In genomic region chrX:99819936-99820789, GRCm38 (mm10) we compare ENCODE assay signal across 9 mouse cellular contexts. TPM values are rescaled to one million over a fixed set of nuclear protein-coding genes. Genes with fewer than 3 reads are reported as not detected.
DNase-seq lines count a peak whose midpoint lies in the region; ATAC-seq and TF ChIP-seq lines count a peak whose summit lies in the region.
"Had no signal": no experiment of that assay in that cellular context is flagged by ENCODE, and none has a peak within 500 bp of the region (broad histone marks: within the 10 kb centered on the region; RNA-seq: fewer than 3 reads in every experiment).

No protein-coding gene starts in this region.

- no peaks in the 10 kb centered on the region for H3K9me3 ChIP-seq in hindbrain, embryonic 15.5 days
- no peaks in the 10 kb centered on the region for H3K9me3 ChIP-seq in midbrain, embryonic 12.5 days

- H3K4me2 ChIP-seq in hindbrain, embryonic 15.5 days = peak overlapping the region; percentile 64
- peak overlapping the region; percentile 63 for H3K4me2 ChIP-seq in midbrain, embryonic 12.5 days (replicated peaks)

- H3K4me1 ChIP-seq in testis, adult 2 months (ENCODE audit: control insufficient read depth, insufficient read depth, low read length) = peaks cover 5% of the 10 kb centered on the region
- H3K4me1 ChIP-seq in hindbrain, embryonic 15.5 days (replicated peaks) = peaks cover 9% of the 10 kb centered on the region; the same call in 1 of the 2 replicates
- peaks cover 3% of the 10 kb centered on the region; the same call in 1 of the 2 replicates for H3K4me1 ChIP-seq in midbrain, embryonic 12.5 days

- no peaks in the 10 kb centered on the region for H3K27me3 ChIP-seq in testis, adult 2 months (ENCODE audit: control insufficient read depth, insufficient read depth, low read length)
- no peaks in the 10 kb centered on the region for H3K27me3 ChIP-seq in hindbrain, embryonic 15.5 days
- H3K27me3 ChIP-seq in midbrain, embryonic 12.5 days = peaks cover 55% of the 10 kb centered on the region

- WGBS in hindbrain, embryonic 15.5 days = 19% methylated on average over 34 of the region's 105 CpGs
- 29% methylated on average over 38 of the region's 105 CpGs for WGBS in midbrain, embryonic 12.5 days

- peak overlapping the region; percentile 55 for H3K9ac ChIP-seq in hindbrain, embryonic 15.5 days
- peak overlapping the region; percentile 65 for H3K9ac ChIP-seq in midbrain, embryonic 12.5 days (replicated peaks)

- peak overlapping the region; percentile 79 for H3K4me3 ChIP-seq in testis, adult 2 months (ENCODE audit: control insufficient read depth, low read depth, low read length)
- H3K4me3 ChIP-seq in hindbrain, embryonic 15.5 days = peak overlapping the region; percentile 64
- peak overlapping the region; percentile 67 for H3K4me3 ChIP-seq in midbrain, embryonic 12.5 days
- H3K4me3 ChIP-seq: myocyte had no signal

- no peaks in the 10 kb centered on the region for H3K36me3 ChIP-seq in testis, adult 2 months (ENCODE audit: control insufficient read depth, insufficient read depth, low read length)
- no peaks in the 10 kb centered on the region for H3K36me3 ChIP-seq in hindbrain, embryonic 15.5 days
- H3K36me3 ChIP-seq in midbrain, embryonic 12.5 days = no peaks in the 10 kb centered on the region

- peak; percentile 36; the same call in 1 of the 2 replicates for ATAC-seq in common myeloid progenitor, adult 5-6 weeks (replicated peaks; ENCODE audit: low read depth, poor library complexity, severe bottlenecking)
- ATAC-seq in hindbrain, embryonic 15.5 days (ENCODE audit: low FRiP score, low read depth) = peak; percentile 89
- peak; percentile 79 for ATAC-seq in midbrain, embryonic 12.5 days (ENCODE audit: low FRiP score, low read depth)

- H3K27ac ChIP-seq in testis, adult 2 months (ENCODE audit: control insufficient read depth, insufficient read depth, low read depth, low read length) = no peak overlapping the region
- H3K27ac ChIP-seq in hindbrain, embryonic 15.5 days (replicated peaks) = peak overlapping the region; percentile 80
- H3K27ac ChIP-seq in midbrain, embryonic 12.5 days (replicated peaks) = peak overlapping the region; percentile 72

- no peak for DNase-seq in testis, postnatal 10 days (ENCODE audit: low spot score)
- peak; percentile 25 to 44 for DNase-seq in left cerebral cortex, adult 18-20 months (ENCODE audit: low spot score in 2 of 2)
- peak; percentile 6 for DNase-seq in yolk sac, embryonic 10.5 days (ENCODE audit: low spot score)
- no peak for DNase-seq in spleen, adult 18-20 months

- TF ChIP-seq CTCF in testis, adult 2 months (IDR thresholded peaks at IDR 0.05; ENCODE audit: control insufficient read depth, insufficient read depth, insufficient replicate concordance, low read depth, low read length) = no peak

- no peak for TF ChIP-seq POLR2A in testis, adult 2 months (IDR thresholded peaks at IDR 0.05; ENCODE audit: control insufficient read depth, low read depth, low read length)

RNA-seq across cellular contexts. Expression of gene Tmem28, which starts 0.7 kb away (rescaled TPM):
- 0.14 and 0.23 TPM in 2 replicates for polyA plus RNA-seq in testis, adult 2 months (2012; rRNA removed)
- not detected in 2 replicates for total RNA-seq in common myeloid progenitor, adult 5-6 weeks (2017)
- 1.8 and 2.1 TPM in 2 replicates for polyA plus RNA-seq in hindbrain, embryonic 15.5 days (2015; fragmentation: Nextera tagmentation; extraction: Ambion mirVana)
- total RNA-seq in left cerebral cortex, adult 18-20 months (2021) = 10 to 100 TPM; 18.6 to 19.6 TPM
- polyA plus RNA-seq in midbrain, embryonic 12.5 days (2016; fragmentation: Nextera tagmentation; extraction: Ambion mirVana) = 0.75 and 1.1 TPM in 2 replicates
- polyA plus RNA-seq: myocyte had no signal

Comparison
In these comparisons a context has a peak if more than half of its experiments do, and no peak if none do; other contexts are left out.
1. DNase-seq: peak in left cerebral cortex, adult 18-20 months (2 of 2) and yolk sac, embryonic 10.5 days (single experiment); none in testis, postnatal 10 days (single experiment) and spleen, adult 18-20 months (0 of 2).
2. ATAC-seq: peak in every context shown above with its lines; median percentile 89 in hindbrain, embryonic 15.5 days; 79 in midbrain, embryonic 12.5 days; 36 in common myeloid progenitor, adult 5-6 weeks.
3. Peak in every context shown above with its lines, with median percentiles within 50 percentile points of each other: H3K4me3 ChIP-seq.